Mouse (Mus musculus) liver, adult (tissue): ENCODE results near the gene Erich3.

Experiments used
- GATA4 ChIP-seq: IDR thresholded peaks from 2 replicates; pipeline ENCODE4 v1.6.1; 2014; ENCODE audit warnings: mild to moderate bottlenecking, low read length; ENCODE audit not compliant: insufficient replicate concordance

Erich3 gene

DNA sequence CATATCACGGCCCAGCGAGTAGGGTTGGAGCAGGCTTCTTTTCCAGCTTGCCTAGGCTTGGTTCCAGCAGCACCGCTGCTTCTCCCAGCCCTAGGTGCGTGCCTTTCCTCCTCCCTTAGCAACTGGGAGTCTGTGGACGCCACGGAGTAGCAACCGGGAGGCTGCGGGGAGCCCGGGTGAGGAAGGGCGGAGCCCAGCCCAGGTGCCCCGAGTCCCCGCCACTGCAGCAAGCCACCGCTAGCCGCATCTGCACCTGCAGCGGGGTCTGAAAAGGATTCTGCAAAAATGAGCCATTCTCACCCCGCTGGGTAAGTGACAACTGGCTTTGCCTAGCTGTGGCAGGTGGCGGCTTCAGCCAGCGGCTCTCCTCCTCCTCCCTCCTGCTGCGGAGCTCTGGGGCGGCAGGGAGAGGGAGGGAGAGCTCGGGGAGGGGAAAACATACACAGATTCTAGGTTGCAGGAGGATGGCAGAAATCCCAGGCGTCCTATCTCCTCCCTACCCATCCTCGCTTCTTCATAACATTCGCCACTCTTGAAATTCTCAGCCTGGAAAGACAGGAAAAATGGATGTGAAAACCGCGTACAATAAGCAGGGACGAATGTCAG is 420 bp downstream of the Erich3 start:
- no peak for TF ChIP-seq GATA4

DNA sequence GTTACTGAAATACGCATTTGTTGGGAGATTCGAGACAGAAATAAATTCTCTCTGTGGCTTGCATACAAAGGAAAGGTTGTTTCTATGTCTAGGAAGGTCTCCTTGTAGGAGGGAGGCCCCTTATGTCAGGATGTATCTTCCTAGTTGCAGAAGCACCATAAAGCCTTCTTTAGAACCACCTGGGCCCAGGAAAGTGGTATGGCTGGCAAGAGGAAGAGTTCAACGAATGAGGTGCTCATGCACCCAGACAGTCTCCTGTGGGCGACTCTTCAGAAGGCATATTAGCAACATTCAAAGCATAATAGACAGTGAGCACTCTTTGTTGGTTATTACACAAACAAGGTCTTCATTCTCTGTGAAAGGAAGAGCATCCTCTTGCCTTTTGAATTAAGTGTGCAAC is 977 bp downstream of the Erich3 start:
- TF ChIP-seq GATA4: no peak

DNA sequence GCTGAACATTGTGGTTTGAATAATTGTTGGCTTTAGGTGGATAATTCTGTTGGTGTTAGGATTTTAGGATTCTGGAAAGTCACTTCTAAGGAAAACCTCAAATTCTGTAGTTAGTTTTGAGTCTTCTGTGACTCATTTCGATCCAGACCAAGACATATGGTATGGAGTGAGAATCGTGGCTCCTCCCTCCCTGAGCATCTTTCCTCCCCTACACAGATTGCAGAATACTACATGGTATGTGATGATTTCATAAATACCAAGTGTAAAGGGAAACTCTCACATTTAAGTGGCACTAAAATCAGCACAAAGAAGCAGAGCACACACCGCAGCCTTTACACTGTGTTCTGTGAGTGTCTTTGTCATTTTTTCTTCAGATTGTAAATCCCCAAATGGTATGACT is 4.8 kb downstream of the Erich3 start:
- TF ChIP-seq GATA4: no peak

DNA sequence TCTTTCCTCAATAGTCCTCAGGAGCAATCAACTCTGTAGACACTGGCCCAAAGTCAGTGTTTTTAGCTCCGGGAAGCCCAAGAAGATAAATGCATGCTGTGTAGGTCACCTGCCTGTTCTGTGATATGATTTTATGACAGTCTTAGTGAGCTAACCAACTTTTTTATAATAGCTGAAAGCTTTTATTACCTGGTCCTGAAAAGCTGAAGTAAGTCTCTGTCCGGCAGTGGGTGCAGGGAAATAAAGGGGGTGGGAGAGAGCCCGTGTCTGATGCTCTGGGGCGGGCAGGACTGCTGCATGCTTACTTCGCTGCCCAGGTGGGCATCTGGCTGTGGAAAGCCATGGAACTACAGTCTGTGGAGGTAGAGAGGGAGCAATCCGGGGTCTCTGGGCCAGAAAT is 6.9 kb downstream of the Erich3 start:
- no peak for TF ChIP-seq GATA4

DNA sequence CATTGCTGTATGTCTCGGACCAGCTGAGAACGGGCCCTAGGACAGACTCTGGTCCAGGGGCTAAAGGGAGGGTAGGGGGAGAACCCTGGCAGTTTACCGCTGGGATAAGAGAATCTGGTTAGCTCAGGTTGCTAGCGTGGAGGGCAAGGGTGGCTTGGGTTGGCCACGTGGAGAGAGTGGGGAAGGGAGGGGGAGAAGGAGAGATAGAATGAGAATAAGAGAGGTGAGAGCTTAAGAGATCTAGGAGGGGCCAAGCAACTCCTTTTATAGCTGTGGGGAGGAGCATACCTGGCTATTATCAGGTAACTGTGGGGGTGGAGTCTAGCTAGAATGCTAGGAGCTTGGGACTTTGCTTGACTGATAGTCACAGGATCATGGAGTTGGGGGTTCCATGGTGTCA is 7.4 kb downstream of the Erich3 start:
- no peak for TF ChIP-seq GATA4

DNA sequence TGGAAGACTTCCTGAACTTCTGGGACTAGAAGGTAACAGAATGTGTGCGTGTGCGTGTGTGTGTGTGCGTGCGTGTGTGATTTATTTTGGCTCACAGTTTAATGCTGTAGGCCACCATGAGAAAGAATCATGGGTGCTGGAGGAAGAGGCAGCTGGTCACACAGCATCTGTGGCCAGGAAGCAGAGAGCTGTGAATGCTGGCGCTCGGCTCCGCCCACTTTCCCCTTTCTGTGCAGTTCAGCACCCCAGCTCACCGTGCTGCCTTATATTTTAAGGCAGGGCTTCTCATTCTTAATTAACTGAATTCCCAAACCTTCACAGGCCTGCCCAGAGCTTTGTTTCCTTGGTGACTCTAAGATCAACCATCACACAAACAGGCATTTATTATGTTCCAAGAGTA is 9.7 kb downstream of the Erich3 start:
- TF ChIP-seq GATA4: no peak

DNA sequence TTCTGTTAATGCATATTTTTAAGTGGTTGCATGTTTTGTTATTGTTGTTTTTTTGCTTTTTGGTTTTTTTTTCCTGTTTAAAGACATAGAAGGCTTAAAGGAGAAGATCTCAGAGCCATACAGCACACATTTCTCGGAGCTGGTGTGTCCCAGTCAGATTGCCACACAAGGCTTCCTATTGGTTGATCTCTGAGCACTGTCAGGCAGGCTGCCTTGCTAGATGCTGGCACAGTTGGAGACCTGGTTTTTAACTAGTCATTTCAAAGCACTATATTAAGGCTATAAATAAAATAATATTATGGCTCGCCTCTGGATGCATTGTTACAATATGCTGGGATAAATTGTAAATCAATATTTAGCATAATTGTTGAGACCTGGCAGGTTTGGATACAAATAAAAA is 18.9 kb downstream of the Erich3 start:
- no peak for TF ChIP-seq GATA4

DNA sequence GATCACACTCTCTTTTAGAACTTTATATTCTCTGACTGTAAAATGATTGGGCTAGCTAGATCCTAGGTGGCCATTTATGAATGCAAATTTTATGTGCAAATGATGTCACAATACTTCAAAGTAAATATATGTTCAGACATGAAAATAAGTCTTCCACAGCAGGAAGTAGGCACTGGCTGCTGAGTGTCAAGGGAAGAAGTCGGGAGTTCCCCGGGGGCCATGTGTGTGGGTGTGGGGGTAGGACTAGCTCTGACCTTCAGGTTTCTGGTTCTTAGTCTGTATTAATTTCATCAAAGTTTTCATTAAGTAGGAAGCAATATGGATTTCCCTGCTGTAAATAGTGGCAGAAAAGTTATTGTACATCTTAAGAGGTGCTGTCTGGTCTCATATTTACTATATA is 20.0 kb downstream of the Erich3 start:
- no peak for TF ChIP-seq GATA4

DNA sequence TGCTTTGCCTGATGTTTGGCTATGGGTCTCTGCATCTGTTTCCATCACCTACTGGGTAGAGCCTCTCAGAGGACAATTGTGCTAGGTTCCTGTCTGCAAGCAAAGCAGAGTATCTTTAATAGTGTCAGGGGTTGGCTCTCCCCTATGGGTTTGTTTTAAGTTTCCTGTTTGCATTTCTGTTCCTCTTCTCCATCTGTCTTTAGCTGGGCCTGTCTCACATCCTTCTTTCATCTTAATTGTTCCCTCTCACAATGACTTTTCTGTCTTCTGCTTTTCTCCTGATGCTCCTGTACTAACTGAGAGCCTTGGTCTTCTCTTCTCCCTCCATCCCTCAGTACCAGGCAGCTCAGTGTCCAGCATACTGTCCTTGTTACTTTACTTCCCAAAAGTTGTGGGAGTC is 26.6 kb downstream of the Erich3 start:
- no peak for TF ChIP-seq GATA4

DNA sequence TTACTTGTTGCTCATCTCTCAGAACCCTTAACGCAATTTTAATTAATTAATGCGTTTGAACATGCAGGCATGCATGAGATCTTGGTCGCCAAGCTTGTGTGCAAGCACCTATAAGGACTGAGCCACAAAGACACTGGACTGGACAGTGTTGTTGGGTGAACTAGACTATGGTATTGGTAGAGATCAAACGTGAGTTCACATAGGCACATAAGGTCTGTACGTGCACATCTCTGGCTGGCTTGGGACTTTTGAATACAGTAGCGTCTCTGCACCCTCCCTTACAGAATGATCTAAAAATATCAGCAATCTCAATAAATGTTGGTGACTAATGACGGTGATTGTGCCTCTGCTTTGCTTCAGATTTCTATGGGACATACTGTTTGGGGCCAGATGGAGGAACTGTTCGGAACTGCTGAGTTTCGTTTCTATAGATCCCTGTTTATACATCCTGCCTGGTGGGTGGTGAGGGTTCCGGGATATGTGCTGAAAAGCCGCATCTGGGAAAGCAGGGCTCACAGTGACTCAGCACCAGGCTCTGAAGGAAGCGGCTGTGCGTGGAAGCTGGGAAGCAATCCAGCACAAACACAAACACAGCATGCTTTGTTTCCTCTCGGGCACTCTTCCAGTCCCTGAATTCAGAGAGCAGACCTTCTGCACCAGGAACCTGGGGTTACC is 28.4 kb downstream of the Erich3 start:
- no peak for TF ChIP-seq GATA4

DNA sequence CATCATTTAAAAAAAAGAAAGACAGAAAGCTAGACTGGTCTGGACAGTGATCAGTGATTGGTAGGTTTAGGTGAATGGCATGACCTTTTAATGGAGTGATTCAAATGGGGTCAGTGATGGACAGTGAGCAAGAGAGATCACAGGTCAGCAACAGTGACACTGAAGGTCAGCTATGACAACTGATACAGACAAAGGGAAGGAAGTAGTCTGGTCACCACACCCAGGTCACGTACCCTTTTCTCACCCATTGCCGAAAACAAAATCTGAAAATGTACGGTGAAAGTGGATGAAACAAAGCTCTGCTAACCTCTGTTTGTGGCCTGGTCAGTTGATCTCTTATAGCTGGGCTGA is 28.9 kb downstream of the Erich3 start:
- peak; percentile 53; the same call in 1 of the 2 replicates for TF ChIP-seq GATA4

DNA sequence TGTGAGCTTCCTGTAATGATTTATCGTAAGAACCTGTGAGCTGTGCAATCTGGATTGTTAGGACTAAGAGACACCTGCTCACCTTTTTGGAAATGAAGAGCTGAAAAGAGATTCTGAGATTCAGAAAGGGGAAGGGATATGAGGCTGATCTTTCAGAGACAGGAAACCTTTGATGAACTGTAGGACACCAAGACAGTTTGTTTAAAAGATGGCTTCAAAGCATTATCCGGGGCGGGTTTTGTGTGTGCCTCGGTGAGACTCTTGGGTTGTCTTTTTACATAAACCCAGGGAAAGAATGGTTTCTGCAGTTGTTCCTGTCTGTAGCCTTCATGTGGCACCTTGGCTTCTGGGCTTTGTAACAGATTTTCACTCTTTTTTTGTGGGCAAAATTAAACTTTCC is 30.2 kb downstream of the Erich3 start:
- TF ChIP-seq GATA4: no peak

DNA sequence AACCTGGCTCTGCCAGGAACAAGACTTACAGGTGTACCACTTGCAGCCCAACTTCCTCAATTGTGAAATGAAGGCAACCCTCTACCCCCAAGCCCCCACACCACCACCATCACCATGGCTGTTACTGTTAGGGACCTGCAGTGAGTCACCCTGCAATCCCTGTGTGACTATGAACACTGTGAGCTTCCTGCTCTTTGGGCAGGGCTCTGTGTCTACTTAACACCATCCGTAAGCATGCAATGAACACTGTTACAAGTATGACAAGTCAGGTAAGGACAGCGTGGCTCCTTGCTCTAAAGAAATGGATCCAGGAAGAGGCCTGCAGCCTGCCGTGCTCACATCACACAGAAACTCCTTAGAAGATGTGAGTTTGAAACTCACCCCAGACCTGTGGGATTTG is 33.0 kb downstream of the Erich3 start:
- no peak for TF ChIP-seq GATA4

DNA sequence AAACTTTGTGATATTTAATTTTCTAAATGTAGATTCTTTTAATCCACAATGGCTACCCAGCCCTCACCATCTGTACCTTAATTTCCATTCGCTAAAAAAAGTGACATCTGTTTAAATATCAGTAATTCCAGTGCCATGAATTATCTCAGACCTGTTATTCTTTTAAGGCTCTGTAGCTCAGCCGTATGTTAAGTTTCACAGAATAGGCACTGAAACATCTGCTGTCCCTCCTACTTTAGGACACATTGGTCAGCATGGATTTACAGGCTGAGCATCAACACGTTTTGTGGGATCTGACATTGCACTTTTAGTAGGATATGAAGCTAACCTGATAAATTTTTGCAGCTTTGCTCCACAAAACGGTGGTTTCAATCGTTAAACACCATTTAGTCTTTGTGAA is 35.2 kb downstream of the Erich3 start:
- no peak for TF ChIP-seq GATA4

DNA sequence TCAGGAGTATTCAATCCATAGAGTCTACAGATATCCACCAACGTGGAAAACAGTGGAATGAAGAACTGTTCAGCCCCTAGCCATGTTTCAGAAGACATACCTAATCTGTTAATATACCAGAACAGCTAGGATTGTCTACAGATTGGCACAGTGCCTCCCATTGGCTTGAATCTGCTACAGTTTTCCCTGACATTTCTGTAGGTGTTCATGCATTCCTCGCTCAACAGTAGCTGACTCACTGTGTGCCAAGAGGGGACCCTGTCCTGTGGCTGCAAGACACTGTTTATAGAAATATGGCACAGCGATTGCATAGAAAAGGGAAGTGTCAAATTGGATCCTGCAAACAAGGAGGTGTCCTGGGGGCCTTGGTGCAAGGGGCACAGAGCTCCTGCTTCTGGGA is 36.6 kb downstream of the Erich3 start:
- no peak for TF ChIP-seq GATA4

DNA sequence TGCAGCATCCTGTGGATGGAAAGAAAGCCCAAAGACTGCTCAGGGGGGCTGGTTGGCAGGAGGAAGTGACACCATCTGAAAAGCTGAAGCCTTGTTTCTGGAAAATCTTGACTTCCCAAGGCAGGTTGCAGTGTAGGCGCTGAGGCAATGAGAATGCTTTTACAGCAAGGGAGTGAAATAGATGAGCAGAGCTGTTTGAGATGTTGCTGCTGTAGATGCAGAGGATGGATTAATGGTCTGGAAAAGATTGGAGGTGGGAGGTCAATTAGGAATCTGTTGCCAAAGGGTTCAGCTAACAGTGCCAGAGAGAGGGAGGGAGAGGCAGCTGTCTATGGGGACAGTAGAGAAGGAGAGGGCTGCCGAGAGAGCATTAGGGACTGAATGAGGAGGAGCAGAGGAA is 37.1 kb downstream of the Erich3 start:
- TF ChIP-seq GATA4: no peak

DNA sequence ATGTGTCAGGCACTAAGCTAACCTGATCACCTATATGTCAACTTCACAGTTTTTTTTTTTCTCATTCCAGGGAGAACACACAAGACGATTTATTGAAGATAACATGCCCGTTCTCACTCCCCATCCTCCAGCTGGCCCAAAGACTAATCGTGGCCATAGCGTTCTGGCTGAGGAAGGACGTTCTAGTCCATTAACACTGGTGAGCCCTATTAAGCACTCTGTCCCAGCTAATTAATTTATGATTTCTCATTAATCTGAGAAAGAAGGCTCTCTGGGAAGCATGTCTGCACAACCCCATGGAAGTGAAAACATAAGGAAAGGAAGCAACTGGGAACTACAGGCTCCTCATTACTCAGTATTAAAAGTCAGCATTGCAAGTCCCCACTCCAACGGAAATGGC is 41.1 kb downstream of the Erich3 start:
- TF ChIP-seq GATA4: no peak
